Mouse (Mus musculus): ENCODE measurements around the gene Caly.

DNA sequence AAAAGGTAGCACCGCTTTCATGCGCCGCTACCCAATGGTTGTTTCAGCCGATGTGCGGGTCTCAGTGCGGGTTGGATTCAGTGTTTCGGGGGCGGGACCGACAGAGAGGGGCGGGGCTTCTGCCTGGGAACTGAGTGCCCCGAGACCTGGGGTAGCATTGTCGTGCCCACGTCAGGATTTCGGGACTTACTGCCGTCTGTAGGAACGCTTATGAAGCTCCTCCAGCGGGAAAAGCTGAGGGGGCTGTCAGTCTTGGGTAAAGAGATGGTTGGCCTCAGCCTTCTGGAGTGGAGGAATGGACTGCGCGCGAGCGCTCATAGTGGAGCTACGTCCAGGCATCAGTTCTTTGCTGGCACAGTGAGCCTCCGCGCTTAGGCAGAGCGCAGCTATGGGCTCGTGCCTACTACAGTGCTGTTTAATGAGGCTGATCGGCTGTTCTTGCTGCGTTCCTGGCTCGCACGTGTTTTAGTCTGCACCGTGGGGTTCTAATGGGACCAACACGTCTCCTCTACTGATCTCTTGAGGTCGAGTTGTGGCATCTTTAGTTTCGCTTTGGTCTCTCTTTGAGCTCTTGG lies 33.1 kb downstream of the Caly start:
- TF ChIP-seq CTCF (IDR thresholded peaks at IDR 0.05; ENCODE audit: control insufficient read depth, insufficient read depth, low read length): no peak
- TF ChIP-seq POLR2A (IDR thresholded peaks at IDR 0.05; ENCODE audit: borderline replicate concordance, control insufficient read depth, low read depth, low read length): no peak

Measured in bone marrow, adult 2 months (tissue).